Mouse (Mus musculus) liver, embryonic 14.5 days (tissue): ENCODE measurements around the gene Dicer1. TPM values are rescaled to one million over a fixed set of nuclear protein-coding genes. Genes with fewer than 3 reads are reported as not detected.
A peak's percentile ranks its signal among the peaks of the same experiment; 100 is the strongest.

ENCODE experiments used
- ATAC-seq: fragments of 200-750 bp; cut with Nextera tagmentation; 2 replicates; pipeline ENCODE4 v1.8.0; 2017; ENCODE audit warnings: moderate number of reproducible peaks, mild to moderate bottlenecking, moderate library complexity; ENCODE audit not compliant: insufficient read depth
- DNase-seq, 3 experiments: peaks; one replicate each; pipeline ENCODE4 v3.0.0-alpha.2; 2012 to 2013; ENCODE audit warnings: low read depth in 3 of 3, low spot score in 3 of 3
- H3K27ac ChIP-seq: fragments of 300-500 bp; sonication (generic); 2 replicates; pipeline ENCODE4 v1.5.1; 2014; ENCODE audit warnings: moderate library complexity, mild to moderate bottlenecking, control low read depth, inconsistent platforms
- H3K27me3 ChIP-seq: fragments of 300-500 bp; sonication (generic); 2 replicates; pipeline ENCODE4 v1.6.1; 2014; ENCODE audit warnings: mild to moderate bottlenecking, low read length, moderate library complexity; ENCODE audit not compliant: control insufficient read depth, insufficient read depth
- H3K36me3 ChIP-seq: fragments of 300-500 bp; sonication (generic); replicated peaks from 2 replicates; pipeline ENCODE4 v1.6.1; 2014; ENCODE audit warnings: low read depth; ENCODE audit not compliant: control insufficient read depth, insufficient read depth
- H3K4me1 ChIP-seq, 2 experiments: fragments of 200-500 bp in 1 of 2; fragments of 300-500 bp in 1 of 2; sonication (generic) in 1 of 2; replicated peaks; 2 replicates each; pipeline ENCODE4 v1.6.1; 2012 to 2014; ENCODE audit warnings: antibody characterized with exemption in 1 of 2, inconsistent platforms in 1 of 2, low read length in 1 of 2; ENCODE audit not compliant: control insufficient read depth in 2 of 2, insufficient read depth in 2 of 2
- H3K4me2 ChIP-seq: fragments of 300-500 bp; sonication (generic); 2 replicates; pipeline ENCODE4 v1.6.1; 2014; ENCODE audit warnings: low read depth, mild to moderate bottlenecking, control low read depth, moderate library complexity
- H3K4me3 ChIP-seq, 2 experiments: fragments of 200-500 bp in 1 of 2; fragments of 300-500 bp in 1 of 2; sonication (generic) in 1 of 2; 2 replicates each; pipeline ENCODE4 v1.5.1; 2012 to 2014; ENCODE audit warnings: low read depth in 2 of 2, low read length in 2 of 2, mild to moderate bottlenecking in 2 of 2, control low read depth in 1 of 2, inconsistent platforms in 1 of 2, moderate library complexity in 1 of 2; ENCODE audit not compliant: insufficient read depth in 1 of 2
- H3K9ac ChIP-seq: fragments of 300-500 bp; sonication (generic); replicated peaks from 2 replicates; pipeline ENCODE4 v1.6.1; 2014; ENCODE audit warnings: mild to moderate bottlenecking, control low read depth, moderate library complexity
- H3K9me3 ChIP-seq: fragments of 300-500 bp; sonication (generic); 2 replicates; pipeline ENCODE4 v1.6.1; 2016; ENCODE audit warnings: low read length, mixed read lengths; ENCODE audit not compliant: control insufficient read depth
- CTCF ChIP-seq: IDR thresholded peaks from 2 replicates; pipeline ENCODE4 v1.5.1; 2016; ENCODE audit warnings: antibody characterized with exemption, low read depth, control low read depth
- EP300 ChIP-seq: IDR thresholded peaks from 2 replicates; pipeline ENCODE4 v1.6.1; 2016; ENCODE audit warnings: antibody characterized with exemption, low read depth
- WGBS: fragments of 180-500 bp; shearing (Covaris S2); extraction: QIAGEN DNeasy Blood & Tissue Kit; methylation state at CpG from one replicate; pipeline ENCODE4 v1.1.7; 2014; ENCODE audit not compliant: insufficient replicate concordance; 5-methylcytosine and 5-hydroxymethylcytosine counted together
- polyA plus RNA-seq, 2 experiments: library from polyadenylated mRNA; depleted of rRNA in 1 of 2; stranded (reverse) in 1 of 2; unstranded in 1 of 2; fragments of >200 nt; fragmentation: Nextera tagmentation in 1 of 2; extraction: Ambion mirVana in 1 of 2; gene quantifications; 2 replicates each; pipeline versions ENCODE4 v1.2.1 to v1.2.3; 2012 to 2014

The Dicer1 gene
- polyA plus RNA-seq, 2 experiments, result 5.9 to 6.4 TPM

- H3K4me2 ChIP-seq, result no peak overlapping the region
- WGBS, result 78% methylated on average over 4 of the region's 4 CpGs
- ATAC-seq (no peak), DNase-seq (no peak)
- H3K36me3 ChIP-seq, result no peaks in the 10 kb centered on the region
- H3K9me3 ChIP-seq, result no peaks in the 10 kb centered on the region
- H3K4me3 ChIP-seq, result no peak overlapping the region
- H3K9ac ChIP-seq, result no peak overlapping the region
- no peak overlapping the region for H3K27ac ChIP-seq
- H3K4me1 ChIP-seq, result peaks cover 0 to 17% of the 10 kb centered on the region in 2 experiments; a peak in 3 of 4 replicates
- TF ChIP-seq EP300 (no peak), CTCF (no peak)
- H3K27me3 ChIP-seq, result no peaks in the 10 kb centered on the region
Observed at GRCm38 (mm10) chr12:104743687-104744086, 8.1 kb downstream of the Dicer1 start.

- no peak overlapping the region for H3K9ac ChIP-seq
- H3K9me3 ChIP-seq, result no peaks in the 10 kb centered on the region
- peaks cover 7% of the 10 kb centered on the region for H3K36me3 ChIP-seq
- DNase-seq, result no peak
- H3K27me3 ChIP-seq, result no peaks in the 10 kb centered on the region
- WGBS, result 26% methylated on average over 6 of the region's 6 CpGs
- peaks cover 0 to 10% of the 10 kb centered on the region in 2 experiments; a peak in 3 of 4 replicates for H3K4me1 ChIP-seq
- ATAC-seq, result no peak
- TF ChIP-seq CTCF (peak; percentile 24; the same call in 1 of the 2 replicates), EP300 (no peak)
- H3K4me3 ChIP-seq, result no peak overlapping the region
- no peak overlapping the region for H3K4me2 ChIP-seq
- no peak overlapping the region for H3K27ac ChIP-seq
Observed at GRCm38 (mm10) chr12:104742247-104742646, 9.5 kb downstream of the Dicer1 start.

DNA sequence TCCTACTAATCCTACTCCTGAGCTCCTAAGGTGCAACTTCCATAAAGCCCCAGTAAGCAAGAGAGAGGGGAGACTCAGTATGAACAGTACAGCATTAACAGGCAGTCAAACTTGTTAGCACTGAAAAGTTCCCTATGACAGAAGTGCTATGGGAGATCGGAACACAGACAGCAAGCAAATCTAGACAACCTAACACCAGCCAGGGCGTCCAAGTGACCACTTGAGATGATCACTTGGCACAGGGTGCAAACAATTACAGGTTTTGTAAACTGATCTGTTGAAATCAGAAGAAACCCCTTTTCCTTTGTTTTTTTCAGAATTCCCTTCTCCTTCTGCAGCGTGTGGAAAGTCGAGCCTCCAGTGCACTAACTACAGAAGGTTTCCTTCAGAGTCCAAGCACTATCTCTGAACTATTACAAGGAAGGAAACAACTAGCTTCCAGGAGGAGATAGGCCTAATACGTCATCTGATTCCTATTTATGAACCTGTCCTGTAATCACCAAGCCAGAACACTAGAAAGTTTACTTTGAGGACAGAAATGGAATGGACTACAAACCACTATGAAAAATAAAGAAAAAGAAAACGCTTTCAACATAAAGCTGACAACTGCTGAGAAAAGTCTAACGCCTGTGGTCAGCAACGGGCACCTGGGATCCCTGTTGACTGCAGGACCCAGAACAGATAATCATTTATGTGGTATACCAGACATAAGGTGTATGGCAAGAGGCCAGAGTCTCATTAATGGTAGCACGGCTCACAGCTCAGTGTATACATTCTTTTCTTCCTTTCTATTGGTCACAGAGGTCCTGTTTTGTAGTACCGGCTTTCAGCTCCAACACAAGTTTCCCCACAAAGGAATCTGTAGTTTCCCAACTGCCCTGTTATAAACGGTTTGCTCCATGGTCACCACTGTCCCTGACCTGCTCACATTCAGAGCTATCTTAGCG lies 10.6 kb downstream of the Dicer1 start:
- 62% methylated on average over 12 of the region's 12 CpGs for WGBS
- Histone ChIP-seq H3K9me3 (no peaks in the 10 kb centered on the region), H3K9ac (no peak overlapping the region), H3K27ac (no peak overlapping the region), H3K36me3 (peaks cover 7% of the 10 kb centered on the region), H3K4me1 (peaks cover 0 to 4% of the 10 kb centered on the region in 2 experiments; a peak in 2 of 4 replicates), H3K4me3 (no peak overlapping the region), H3K27me3 (no peaks in the 10 kb centered on the region), H3K4me2 (no peak overlapping the region)
- DNase-seq, result no peak
- TF ChIP-seq EP300, result no peak
- TF ChIP-seq CTCF, result no peak
- no peak for ATAC-seq

GRCm38 (mm10) chr12:104738931-104739330 lies 12.8 kb downstream of the Dicer1 start:
- H3K9ac ChIP-seq, result no peak overlapping the region
- no peak for DNase-seq
- no peak for ATAC-seq
- no peak overlapping the region for H3K4me2 ChIP-seq
- TF ChIP-seq CTCF (no peak), EP300 (no peak)
- no peak overlapping the region for H3K27ac ChIP-seq
- peaks cover 7% of the 10 kb centered on the region for H3K36me3 ChIP-seq
- H3K9me3 ChIP-seq, result no peaks in the 10 kb centered on the region
- peaks cover 0 to 4% of the 10 kb centered on the region in 2 experiments; a peak in 1 of 4 replicates for H3K4me1 ChIP-seq
- no peak overlapping the region for H3K4me3 ChIP-seq
- 69% methylated on average over 3 of the region's 3 CpGs for WGBS
- no peaks in the 10 kb centered on the region for H3K27me3 ChIP-seq

- H3K27ac ChIP-seq, result no peak overlapping the region
- ATAC-seq, result no peak
- no peaks in the 10 kb centered on the region for H3K9me3 ChIP-seq
- no peak for DNase-seq
- peaks cover 7% of the 10 kb centered on the region for H3K36me3 ChIP-seq
- H3K27me3 ChIP-seq, result no peaks in the 10 kb centered on the region
- no peak overlapping the region for H3K4me3 ChIP-seq
- WGBS, result 88% methylated on average over 9 of the region's 9 CpGs
- no peak overlapping the region for H3K9ac ChIP-seq
- no peak overlapping the region for H3K4me2 ChIP-seq
- peaks cover 0 to 4% of the 10 kb centered on the region in 2 experiments; a peak in 1 of 4 replicates for H3K4me1 ChIP-seq
- TF ChIP-seq CTCF (no peak), EP300 (no peak)
Observed at GRCm38 (mm10) chr12:104738446-104738845, 13.3 kb downstream of the Dicer1 start.
